Mouse (Mus musculus) ovary, postnatal 14 days (tissue): Measurements from ENCODE around the gene Dcaf8.

ENCODE experiments used
- DNase-seq: peaks from one replicate; pipeline ENCODE4 v3.0.0; 2022; ENCODE audit warnings: low spot score

The Dcaf8 gene

GRCm38 (mm10) chr1:172147835-172148278 lies at the start of gene Dcaf8:
Gene Dcaf8 (plus strand): TSS chr1:172148084.
- DNase-seq, result peak; percentile 96

- DNase-seq, result no peak
Measured at GRCm38 (mm10) chr1:172099325-172100033, 48.4 kb upstream of the Dcaf8 start.

GRCm38 (mm10) chr1:172103619-172104018 lies 44.3 kb upstream of the Dcaf8 start:
- DNase-seq, result no peak

GRCm38 (mm10) chr1:172105101-172105500 lies 42.8 kb upstream of the Dcaf8 start:
- no peak for DNase-seq

GRCm38 (mm10) chr1:172107777-172108477 lies 40.0 kb upstream of the Dcaf8 start:
- no peak for DNase-seq

- DNase-seq, result no peak
Measured at GRCm38 (mm10) chr1:172116948-172117347, 30.9 kb upstream of the Dcaf8 start.

GRCm38 (mm10) chr1:172119100-172119499 lies 28.8 kb upstream of the Dcaf8 start:
- no peak for DNase-seq

GRCm38 (mm10) chr1:172119720-172120119 lies 28.2 kb upstream of the Dcaf8 start:
- peak; percentile 30 for DNase-seq

GRCm38 (mm10) chr1:172122671-172123070 lies 25.2 kb upstream of the Dcaf8 start:
- DNase-seq, result no peak

GRCm38 (mm10) chr1:172124572-172124971 lies 23.3 kb upstream of the Dcaf8 start:
- no peak for DNase-seq

GRCm38 (mm10) chr1:172126376-172127347 lies 21.2 kb upstream of the Dcaf8 start, which contains the start of gene Pex19:
Gene Pex19 (plus strand): TSS chr1:172126755.
- peak; percentile 65 for DNase-seq

GRCm38 (mm10) chr1:172127487-172127886 lies 20.4 kb upstream of the Dcaf8 start:
- DNase-seq, result no peak

- no peak for DNase-seq
Measured at GRCm38 (mm10) chr1:172128563-172128962, 19.3 kb upstream of the Dcaf8 start.

- DNase-seq, result no peak
Measured at GRCm38 (mm10) chr1:172129108-172129507, 18.8 kb upstream of the Dcaf8 start.

- DNase-seq, result no peak
Measured at GRCm38 (mm10) chr1:172129780-172130179, 18.1 kb upstream of the Dcaf8 start.

- no peak for DNase-seq
Measured at GRCm38 (mm10) chr1:172132319-172132718, 15.6 kb upstream of the Dcaf8 start.

- no peak for DNase-seq
Measured at GRCm38 (mm10) chr1:172133535-172133934, 14.3 kb upstream of the Dcaf8 start.

- no peak for DNase-seq
Measured at GRCm38 (mm10) chr1:172134072-172134471, 13.8 kb upstream of the Dcaf8 start.

- DNase-seq, result no peak
Measured at GRCm38 (mm10) chr1:172140160-172140559, 7.7 kb upstream of the Dcaf8 start.

- no peak for DNase-seq
Measured at GRCm38 (mm10) chr1:172140825-172141224, 7.1 kb upstream of the Dcaf8 start.

- DNase-seq, result no peak
Measured at GRCm38 (mm10) chr1:172141529-172141928, 6.4 kb upstream of the Dcaf8 start.

- DNase-seq, result peak; percentile 55
Measured at GRCm38 (mm10) chr1:172143570-172143969, 4.3 kb upstream of the Dcaf8 start.
